Mouse (Mus musculus) MEL (cell line): ENCODE measurements at regions not wholly inside any gene's neighbourhood (a gene's known extent, or its start where the extent isn't known, plus 50 kb on each side); places are given as distances from the start of the nearest gene placed in this dataset.

ENCODE experiments used
- DNase-seq: peaks from one replicate; pipeline ENCODE4 v3.0.0; 2011; ENCODE audit warnings: low read depth, low spot score
- H3K27ac ChIP-seq: 2 replicates; pipeline ENCODE4 v1.5.1; 2012; ENCODE audit warnings: low read depth, mild to moderate bottlenecking, control low read depth, low read length, moderate library complexity; ENCODE audit not compliant: control insufficient read depth
- H3K27me3 ChIP-seq, 2 experiments: fragments of 150-350 bp in 1 of 2; sonication (generic) in 1 of 2; 2 replicates each; pipeline ENCODE4 v1.6.1; 2012; ENCODE audit warnings: low read length in 2 of 2, mild to moderate bottlenecking in 2 of 2, improper control_type of control experiment in 1 of 2, moderate library complexity in 1 of 2; ENCODE audit not compliant: insufficient read depth in 2 of 2, control insufficient read depth in 1 of 2
- H3K36me3 ChIP-seq, 2 experiments: 2 replicates each; pipeline ENCODE4 v1.6.1; 2012 to 2014; ENCODE audit warnings: low read length in 2 of 2, improper control_type of control experiment in 1 of 2, inconsistent platforms in 1 of 2, mild to moderate bottlenecking in 1 of 2; ENCODE audit not compliant: insufficient read depth in 2 of 2, control insufficient read depth in 1 of 2
- H3K4me1 ChIP-seq, 2 experiments: fragments of 150-350 bp in 1 of 2; sonication (generic) in 1 of 2; 2 replicates each; pipeline ENCODE4 v1.6.1; 2012; ENCODE audit warnings: low read length in 2 of 2, improper control_type of control experiment in 1 of 2, mild to moderate bottlenecking in 1 of 2; ENCODE audit not compliant: insufficient read depth in 2 of 2, control insufficient read depth in 1 of 2
- H3K4me3 ChIP-seq, 2 experiments: fragments of 150-350 bp in 1 of 2; sonication (generic) in 1 of 2; 2 replicates each; pipeline ENCODE4 v1.5.1; 2012; ENCODE audit warnings: low read depth in 2 of 2, low read length in 2 of 2, mild to moderate bottlenecking in 2 of 2, moderate library complexity in 2 of 2, control low read depth in 1 of 2, improper control_type of control experiment in 1 of 2; ENCODE audit not compliant: control insufficient read depth in 1 of 2, insufficient read depth in 1 of 2
- H3K79me2 ChIP-seq: 2 replicates; pipeline ENCODE4 v1.6.1; 2012; ENCODE audit warnings: mild to moderate bottlenecking, low read length, moderate library complexity; ENCODE audit not compliant: control insufficient read depth, poor library complexity, insufficient read depth
- H3K9ac ChIP-seq: 2 replicates; pipeline ENCODE4 v1.6.1; 2012; ENCODE audit warnings: low read depth, mild to moderate bottlenecking, control low read depth, low read length, moderate library complexity; ENCODE audit not compliant: control insufficient read depth, poor library complexity, severe bottlenecking
- H3K9me3 ChIP-seq: fragments of 150-350 bp; sonication (generic); replicated peaks from 2 replicates; pipeline ENCODE4 v1.6.1; 2012; ENCODE audit warnings: mild to moderate bottlenecking, low read length, improper control_type of control experiment, moderate library complexity; ENCODE audit not compliant: insufficient read depth
- BHLHE40 ChIP-seq: IDR thresholded peaks from 2 replicates; pipeline ENCODE4 v1.6.1; 2012; ENCODE audit warnings: low read depth, mild to moderate bottlenecking, inconsistent platforms, low read length, improper control_type of control experiment, borderline replicate concordance
- EP300 ChIP-seq, 2 experiments: IDR thresholded peaks; 2 replicates each; pipeline ENCODE4 v1.6.1; 2011; ENCODE audit warnings: improper control_type of control experiment in 2 of 2, low read length in 2 of 2, low read depth in 1 of 2, mild to moderate bottlenecking in 1 of 2
- ETS1 ChIP-seq: IDR thresholded peaks from 2 replicates; pipeline ENCODE4 v1.6.1; 2012; ENCODE audit warnings: low read depth, mild to moderate bottlenecking, inconsistent platforms, low read length, improper control_type of control experiment, moderate library complexity
- GABPA ChIP-seq: IDR thresholded peaks from 2 replicates; pipeline ENCODE4 v1.6.1; 2012; ENCODE audit warnings: low read depth, mild to moderate bottlenecking, inconsistent platforms, low read length, improper control_type of control experiment, moderate library complexity
- GATA1 ChIP-seq: IDR thresholded peaks from 2 replicates; pipeline ENCODE4 v1.6.1; 2011; ENCODE audit warnings: low read depth, low read length, improper control_type of control experiment
- JUND ChIP-seq: IDR thresholded peaks from 2 replicates; pipeline ENCODE4 v1.6.1; 2011; ENCODE audit warnings: low read depth, mild to moderate bottlenecking, improper control_type of control experiment, low read length
- KAT2A ChIP-seq: conservative IDR thresholded peaks from 2 replicates; pipeline ENCODE4 v1.6.1; 2012; ENCODE audit warnings: low read depth, low read length, improper control_type of control experiment, inconsistent platforms
- MAFK ChIP-seq: IDR thresholded peaks from 2 replicates; pipeline ENCODE4 v1.6.1; 2011; ENCODE audit warnings: low read depth, mild to moderate bottlenecking, low read length, improper control_type of control experiment, borderline replicate concordance
- MAX ChIP-seq: IDR thresholded peaks from 2 replicates; pipeline ENCODE4 v1.6.1; 2011; ENCODE audit warnings: low read length, improper control_type of control experiment
- MXI1 ChIP-seq: IDR thresholded peaks from 2 replicates; pipeline ENCODE4 v1.6.1; 2011; ENCODE audit warnings: mild to moderate bottlenecking, low read depth, low read length, improper control_type of control experiment
- POLR2AphosphoS2 ChIP-seq: IDR thresholded peaks from 2 replicates; pipeline ENCODE4 v1.6.1; 2011; ENCODE audit warnings: low read length, improper control_type of control experiment
- POLR2AphosphoS5 ChIP-seq: IDR thresholded peaks from 2 replicates; pipeline ENCODE4 v1.6.1; 2012; ENCODE audit warnings: low read depth, borderline replicate concordance, mild to moderate bottlenecking, inconsistent platforms, low read length, moderate library complexity, mixed read lengths
- RAD21 ChIP-seq: IDR thresholded peaks from 2 replicates; pipeline ENCODE4 v1.6.1; 2011; ENCODE audit warnings: mild to moderate bottlenecking, low read depth, low read length, improper control_type of control experiment
- SIN3A ChIP-seq: IDR thresholded peaks from 2 replicates; pipeline ENCODE4 v1.6.1; 2012; ENCODE audit warnings: low read length, improper control_type of control experiment, inconsistent platforms
- TAL1 ChIP-seq: IDR thresholded peaks from 2 replicates; pipeline ENCODE4 v1.6.1; 2012; ENCODE audit warnings: mild to moderate bottlenecking, inconsistent platforms, low read length, moderate library complexity, mixed read lengths
- TBP ChIP-seq: IDR thresholded peaks from 2 replicates; pipeline ENCODE4 v1.8.0; 2011; ENCODE audit warnings: low read depth, low read length, improper control_type of control experiment
- TCF12 ChIP-seq: IDR thresholded peaks from 2 replicates; pipeline ENCODE4 v1.6.1; 2014; ENCODE audit warnings: low read depth, mild to moderate bottlenecking, inconsistent platforms, low read length, improper control_type of control experiment, moderate library complexity
- UBTF ChIP-seq: IDR thresholded peaks from 2 replicates; pipeline ENCODE4 v1.6.1; 2012; ENCODE audit warnings: low read depth, mild to moderate bottlenecking, inconsistent platforms, low read length, improper control_type of control experiment, moderate library complexity, borderline replicate concordance; ENCODE audit not compliant: insufficient read depth
- USF1 ChIP-seq: IDR thresholded peaks from 2 replicates; pipeline ENCODE4 v1.6.1; 2014; ENCODE audit warnings: low read depth, mild to moderate bottlenecking, inconsistent platforms, low read length, improper control_type of control experiment, moderate library complexity
- USF2 ChIP-seq, 2 experiments: IDR thresholded peaks; 2 replicates each; pipeline ENCODE4 v1.6.1; 2011 to 2012; ENCODE audit warnings: improper control_type of control experiment in 2 of 2, low read length in 2 of 2, borderline replicate concordance in 1 of 2, inconsistent platforms in 1 of 2, low read depth in 1 of 2, mild to moderate bottlenecking in 1 of 2; ENCODE audit not compliant: insufficient read depth in 1 of 2
- ZC3H11A ChIP-seq: IDR thresholded peaks from 2 replicates; pipeline ENCODE4 v1.6.1; 2012; ENCODE audit warnings: low read depth, mild to moderate bottlenecking, inconsistent platforms, low read length, improper control_type of control experiment
- ZKSCAN1 ChIP-seq: IDR thresholded peaks from 2 replicates; pipeline ENCODE4 v1.6.1; 2012; ENCODE audit warnings: low read depth, mild to moderate bottlenecking, inconsistent platforms, low read length, improper control_type of control experiment, moderate library complexity
- ZMIZ1 ChIP-seq: IDR thresholded peaks from 2 replicates; pipeline ENCODE4 v1.6.1; 2012; ENCODE audit warnings: low read depth, mild to moderate bottlenecking, inconsistent platforms, low read length, improper control_type of control experiment, moderate library complexity

DNA sequence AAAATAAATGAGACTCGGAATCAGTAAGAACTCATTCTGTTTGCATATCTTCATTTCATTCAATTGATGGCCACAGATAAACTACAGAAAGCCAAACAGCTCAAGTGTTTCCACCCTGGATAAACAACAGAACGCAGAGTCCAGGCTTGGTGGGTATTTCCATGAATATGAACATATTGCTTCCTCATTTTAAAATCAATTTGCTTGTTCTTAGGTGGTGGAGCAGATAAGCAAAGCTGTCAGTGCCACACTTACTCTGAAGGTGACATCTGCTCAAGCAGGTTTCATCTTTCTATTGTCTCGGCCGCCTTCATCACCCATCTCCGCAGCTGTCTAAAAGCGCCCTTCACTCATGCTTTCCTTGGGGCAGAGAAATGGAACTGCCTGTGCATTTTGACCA, 455.0 kb downstream of the Lrriq3 start:
- H3K9me3 ChIP-seq, result no peaks in the 10 kb centered on the region
- no peak overlapping the region for H3K27ac ChIP-seq
- no peaks in the 10 kb centered on the region for H3K4me1 ChIP-seq
- H3K9ac ChIP-seq, result no peak overlapping the region
- no peak overlapping the region for H3K4me3 ChIP-seq
- DNase-seq, result no peak
- H3K79me2 ChIP-seq, result no peaks in the 10 kb centered on the region
- H3K27me3 ChIP-seq, result no peaks in the 10 kb centered on the region
- no peaks in the 10 kb centered on the region for H3K36me3 ChIP-seq
- TF ChIP-seq EP300 (IDR thresholded peaks at IDR 0.05; ENCODE audit: low read depth in 1 of 2, low read length in 2 of 2), result no peak
- no peak for TF ChIP-seq RAD21
- no peak for TF ChIP-seq TCF12

DNA sequence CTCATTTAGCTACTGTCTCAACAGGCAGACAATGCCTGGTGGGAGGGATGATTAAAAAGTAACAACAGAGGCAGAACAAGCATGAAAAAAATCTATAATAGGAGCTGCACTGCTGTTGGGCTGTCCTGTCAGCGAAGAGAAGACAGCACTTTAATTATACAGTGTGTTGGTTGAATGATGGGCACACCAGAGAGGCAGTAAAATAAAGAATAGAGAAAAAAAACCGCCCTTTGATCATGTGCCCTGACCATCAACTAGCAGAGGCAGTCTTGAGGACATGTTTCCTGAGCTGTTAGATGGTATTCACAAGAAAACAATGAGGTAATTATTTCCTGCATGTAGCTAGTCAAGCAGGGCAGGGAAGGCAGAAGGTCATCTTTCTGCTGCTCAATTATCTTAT, 483.9 kb downstream of the Lrriq3 start:
- H3K4me3 ChIP-seq, result no peak overlapping the region
- no peak overlapping the region for H3K9ac ChIP-seq
- H3K9me3 ChIP-seq, result no peaks in the 10 kb centered on the region
- no peaks in the 10 kb centered on the region for H3K79me2 ChIP-seq
- H3K27me3 ChIP-seq, result no peaks in the 10 kb centered on the region
- no peaks in the 10 kb centered on the region for H3K4me1 ChIP-seq
- no peaks in the 10 kb centered on the region for H3K36me3 ChIP-seq
- H3K27ac ChIP-seq, result no peak overlapping the region
- DNase-seq, result no peak
- no peak for TF ChIP-seq MAX
- TF ChIP-seq GATA1, result no peak
- TF ChIP-seq UBTF, result no peak
- no peak for TF ChIP-seq SIN3A
- no peak for TF ChIP-seq JUND
- no peak for TF ChIP-seq ETS1

DNA sequence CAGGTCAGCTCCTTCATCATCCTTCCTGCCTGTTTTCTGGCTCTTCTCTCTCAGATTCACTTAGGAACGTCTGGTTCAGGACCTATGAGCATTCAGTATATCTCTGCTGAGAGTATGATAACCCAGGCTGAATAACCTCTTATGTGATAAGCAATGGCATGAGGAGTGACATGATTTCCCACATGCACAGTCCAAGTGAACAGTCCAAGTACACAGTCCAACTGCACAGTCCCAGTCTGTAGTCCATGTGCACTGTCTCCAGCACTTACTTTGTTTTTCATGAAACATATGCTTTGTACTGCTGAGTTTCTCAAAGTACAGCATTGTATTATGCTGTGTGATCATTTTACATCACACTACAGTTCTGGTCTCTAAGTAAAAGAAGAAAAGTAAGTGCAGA, 510.8 kb downstream of the Lrriq3 start:
- no peak for DNase-seq
- Histone ChIP-seq H3K36me3 (no peaks in the 10 kb centered on the region), H3K79me2 (no peaks in the 10 kb centered on the region), H3K27me3 (no peaks in the 10 kb centered on the region), H3K4me1 (no peaks in the 10 kb centered on the region), H3K27ac (no peak overlapping the region), H3K4me3 (no peak overlapping the region), H3K9ac (no peak overlapping the region), H3K9me3 (no peaks in the 10 kb centered on the region)
- TF ChIP-seq USF1 (no peak), ZKSCAN1 (no peak), MAX (no peak), KAT2A (no peak), TAL1 (no peak), MAFK (no peak), UBTF (no peak), BHLHE40 (no peak), JUND (no peak), ZC3H11A (no peak), POLR2AphosphoS2 (no peak), MXI1 (no peak), GATA1 (no peak), SIN3A (no peak), GABPA (no peak), ZMIZ1 (no peak), POLR2AphosphoS5 (no peak), USF2 (IDR thresholded peaks at IDR 0.05; ENCODE audit: borderline replicate concordance in 1 of 2, insufficient read depth in 1 of 2, low read depth in 1 of 2, low read length in 2 of 2) (no peak), TBP (no peak)
